Mouse (Mus musculus) myocyte (in vitro differentiated cells): ENCODE results near the gene Zfp365.

ENCODE experiments used
- E2F4 ChIP-seq: IDR thresholded peaks from one replicate; pipeline ENCODE4 v1.6.1; 2011; ENCODE audit warnings: mild to moderate bottlenecking, control low read depth, moderate library complexity; ENCODE audit not compliant: insufficient read depth
- MAX ChIP-seq: IDR thresholded peaks from one replicate; pipeline ENCODE4 v1.6.1; 2011; ENCODE audit warnings: low read depth, mild to moderate bottlenecking, control low read depth
- MYOD1 ChIP-seq, 3 experiments: IDR thresholded peaks; one replicate each; pipeline ENCODE4 v1.6.1; 2011; ENCODE audit warnings: control low read depth in 2 of 3, low read depth in 2 of 3, mild to moderate bottlenecking in 2 of 3, moderate library complexity in 1 of 3; ENCODE audit not compliant: insufficient read length in 2 of 3, control insufficient read depth in 1 of 3
- POLR2A ChIP-seq: IDR thresholded peaks from one replicate; pipeline ENCODE4 v1.6.1; 2011; ENCODE audit warnings: low read depth, mild to moderate bottlenecking, control low read depth, moderate library complexity; ENCODE audit not compliant: insufficient read length
- POLR2AphosphoS2 ChIP-seq: IDR thresholded peaks from one replicate; pipeline ENCODE4 v1.6.1; 2011; ENCODE audit warnings: low read depth, control low read depth; ENCODE audit not compliant: insufficient read length
- TCF12 ChIP-seq: IDR thresholded peaks from one replicate; pipeline ENCODE4 v1.6.1; 2011; ENCODE audit warnings: mild to moderate bottlenecking, control low read depth; ENCODE audit not compliant: poor library complexity, insufficient read depth, severe bottlenecking
- USF1 ChIP-seq: IDR thresholded peaks from one replicate; pipeline ENCODE4 v1.6.1; 2011; ENCODE audit warnings: low read depth, mild to moderate bottlenecking, control low read depth, moderate library complexity

GRCm38 (mm10) chr10:67865063-67865462 lies 47.4 kb downstream of the Zfp365 start:
- TF ChIP-seq USF1 (no peak), POLR2A (no peak), MYOD1 (IDR thresholded peaks at IDR 0.05; ENCODE audit: control insufficient read depth in 1 of 3, insufficient read length in 2 of 3, low read depth in 2 of 3) (no peak), MAX (no peak), TCF12 (no peak), E2F4 (no peak), POLR2AphosphoS2 (no peak)
